Mouse (Mus musculus) embryo, embryonic 10 days (tissue): ENCODE measurements around the gene Tmprss6.

Experiments used
- DNase-seq: peaks from one replicate; pipeline ENCODE4 v3.0.0-alpha.2; 2015; ENCODE audit warnings: low spot score

Tmprss6 gene

GRCm38 (mm10) chr15:78420395-78420794 lies 48.0 kb downstream of the Tmprss6 start:
- DNase-seq, result no peak

- peak; percentile 34 for DNase-seq
These were observed 51.5 kb downstream of the Tmprss6 start for GRCm38 (mm10) chr15:78416937-78417336.

GRCm38 (mm10) chr15:78414157-78414556 lies 54.3 kb downstream of the Tmprss6 start:
- DNase-seq, result no peak

GRCm38 (mm10) chr15:78413719-78414117 lies 54.7 kb downstream of the Tmprss6 start:
- no peak for DNase-seq

GRCm38 (mm10) chr15:78413083-78413718 lies 55.2 kb downstream of the Tmprss6 start:
- DNase-seq, result no peak

- no peak for DNase-seq
These were observed 58.8 kb downstream of the Tmprss6 start for GRCm38 (mm10) chr15:78409570-78410052.

- DNase-seq, result peak; percentile 92
These were observed 62.0 kb downstream of the Tmprss6 start, which contains the start of gene Mpst for GRCm38 (mm10) chr15:78406293-78406934. Mpst (plus strand) TSS chr15:78406416.

- DNase-seq, result peak; percentile 91
These were observed 62.8 kb downstream of the Tmprss6 start, which contains the start of gene Tst for GRCm38 (mm10) chr15:78405517-78406211. Tst (minus strand) TSS chr15:78405907.

GRCm38 (mm10) chr15:78405098-78405497 lies 63.3 kb downstream of the Tmprss6 start:
- no peak for DNase-seq

- DNase-seq, result no peak
These were observed 64.5 kb downstream of the Tmprss6 start for GRCm38 (mm10) chr15:78403896-78404295.

GRCm38 (mm10) chr15:78403301-78403741 lies 65.1 kb downstream of the Tmprss6 start:
- DNase-seq, result no peak

GRCm38 (mm10) chr15:78402423-78402822 lies 66.0 kb downstream of the Tmprss6 start:
- no peak for DNase-seq

GRCm38 (mm10) chr15:78401921-78402320 lies 66.5 kb downstream of the Tmprss6 start:
- DNase-seq, result no peak

- no peak for DNase-seq
These were observed 67.1 kb downstream of the Tmprss6 start for GRCm38 (mm10) chr15:78401345-78401744.

- no peak for DNase-seq
These were observed 72.9 kb downstream of the Tmprss6 start, which contains the start of gene Tex33 for GRCm38 (mm10) chr15:78395478-78395962. Tex33 (minus strand) TSS chr15:78395912.

GRCm38 (mm10) chr15:78390855-78391254 lies 77.6 kb downstream of the Tmprss6 start:
- no peak for DNase-seq
